Mouse (Mus musculus) midbrain, embryonic 14.5 days (tissue): ENCODE measurements around the gene Atl2. TPM values are rescaled to one million over a fixed set of nuclear protein-coding genes. Genes with fewer than 3 reads are reported as not detected.

ENCODE experiments used
- ATAC-seq: fragments of 200-750 bp; cut with Nextera tagmentation; 2 replicates; pipeline ENCODE4 v1.8.0; 2017; ENCODE audit warnings: moderate number of reproducible peaks, moderate library complexity; ENCODE audit not compliant: low FRiP score, low TSS enrichment
- DNase-seq: peaks from one replicate; pipeline ENCODE4 v3.0.0-alpha.2; 2015
- H3K27ac ChIP-seq: fragments of 300-500 bp; sonication (generic); replicated peaks from 2 replicates; pipeline ENCODE4 v1.5.1; 2014; ENCODE audit warnings: mild to moderate bottlenecking, low read depth, low read length, moderate library complexity
- H3K27me3 ChIP-seq: fragments of 300-500 bp; sonication (generic); 2 replicates; pipeline ENCODE4 v1.6.1; 2014; ENCODE audit warnings: low read length, control low read depth, mixed read lengths; ENCODE audit not compliant: control insufficient read depth, insufficient read depth
- H3K36me3 ChIP-seq: fragments of 300-500 bp; sonication (generic); 2 replicates; pipeline ENCODE4 v1.6.1; 2014; ENCODE audit warnings: low read length, control low read depth; ENCODE audit not compliant: control insufficient read depth, insufficient read depth
- H3K4me1 ChIP-seq: fragments of 300-500 bp; sonication (generic); 2 replicates; pipeline ENCODE4 v1.6.1; 2014; ENCODE audit warnings: mild to moderate bottlenecking, antibody characterized with exemption, low read length, control low read depth; ENCODE audit not compliant: control insufficient read depth, insufficient read depth
- H3K4me2 ChIP-seq: fragments of 300-500 bp; sonication (generic); 2 replicates; pipeline ENCODE4 v1.6.1; 2014; ENCODE audit warnings: mild to moderate bottlenecking, low read length, moderate library complexity
- H3K4me3 ChIP-seq: fragments of 300-500 bp; sonication (generic); replicated peaks from 2 replicates; pipeline ENCODE4 v1.5.1; 2014; ENCODE audit warnings: low read depth, low read length
- H3K9ac ChIP-seq: fragments of 300-500 bp; sonication (generic); replicated peaks from 2 replicates; pipeline ENCODE4 v1.6.1; 2014; ENCODE audit warnings: mild to moderate bottlenecking, low read length, moderate library complexity
- H3K9me3 ChIP-seq: fragments of 300-500 bp; sonication (generic); 2 replicates; pipeline ENCODE4 v1.6.1; 2016; ENCODE audit warnings: low read length, control low read depth, mixed read lengths; ENCODE audit not compliant: control insufficient read depth
- WGBS: fragments of 180-500 bp; shearing (Covaris S2); extraction: QIAGEN DNeasy Blood & Tissue Kit; methylation state at CpG from one replicate; pipeline ENCODE4 v1.1.7; 2014; 5-methylcytosine and 5-hydroxymethylcytosine counted together
- polyA plus RNA-seq: library from polyadenylated mRNA; unstranded; fragments of >200 nt; fragmentation: Nextera tagmentation; extraction: Ambion mirVana; gene quantifications from 2 replicates; pipeline ENCODE4 v1.2.1, GENCODE M21; 2014

Atl2 gene
- polyA plus RNA-seq, 1 experiment from 2014 or later = 37.6 TPM

- H3K9ac ChIP-seq = no peak overlapping the region
- no peaks in the 10 kb centered on the region; the same call in 1 of the 2 replicates for H3K4me1 ChIP-seq
- WGBS = 23% methylated on average over 1 of the region's 1 CpGs
- no peaks in the 10 kb centered on the region for H3K9me3 ChIP-seq
- H3K4me3 ChIP-seq = no peak overlapping the region
- no peaks in the 10 kb centered on the region for H3K27me3 ChIP-seq
- DNase-seq = peak; percentile 50
- no peak overlapping the region for H3K4me2 ChIP-seq
- no peaks in the 10 kb centered on the region for H3K36me3 ChIP-seq
- H3K27ac ChIP-seq = no peak overlapping the region
- no peak for ATAC-seq
Measured at GRCm38 (mm10) chr17:79887926-79888325, 8.0 kb downstream of the Atl2 start.

DNA sequence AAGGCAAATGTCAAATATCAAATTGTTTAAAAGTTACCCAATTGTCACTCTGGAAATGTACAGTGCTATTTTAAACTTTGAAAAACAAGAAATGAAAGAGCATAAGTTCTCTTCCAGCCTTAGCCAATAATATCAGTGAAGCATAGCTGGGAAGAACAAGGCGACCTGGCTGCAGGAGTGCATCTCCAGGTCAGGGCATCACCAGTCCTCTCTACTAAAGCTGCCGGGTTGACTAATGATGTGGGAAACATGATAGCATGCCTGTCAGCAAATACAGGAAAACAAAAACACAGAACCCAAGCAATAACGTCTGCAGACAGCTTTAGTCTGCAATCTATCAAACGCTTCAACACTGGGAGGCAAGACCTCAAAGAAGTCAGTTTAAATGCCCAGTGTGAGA lies 12.7 kb downstream of the Atl2 start:
- H3K4me1 ChIP-seq = no peaks in the 10 kb centered on the region; the same call in 1 of the 2 replicates
- ATAC-seq (no peak), DNase-seq (no peak)
- H3K27ac ChIP-seq = no peak overlapping the region
- WGBS = 74% methylated on average over 4 of the region's 4 CpGs
- H3K9ac ChIP-seq = no peak overlapping the region
- no peaks in the 10 kb centered on the region for H3K36me3 ChIP-seq
- H3K4me2 ChIP-seq = no peak overlapping the region
- H3K9me3 ChIP-seq = no peaks in the 10 kb centered on the region
- no peak overlapping the region for H3K4me3 ChIP-seq
- H3K27me3 ChIP-seq = no peaks in the 10 kb centered on the region

DNA sequence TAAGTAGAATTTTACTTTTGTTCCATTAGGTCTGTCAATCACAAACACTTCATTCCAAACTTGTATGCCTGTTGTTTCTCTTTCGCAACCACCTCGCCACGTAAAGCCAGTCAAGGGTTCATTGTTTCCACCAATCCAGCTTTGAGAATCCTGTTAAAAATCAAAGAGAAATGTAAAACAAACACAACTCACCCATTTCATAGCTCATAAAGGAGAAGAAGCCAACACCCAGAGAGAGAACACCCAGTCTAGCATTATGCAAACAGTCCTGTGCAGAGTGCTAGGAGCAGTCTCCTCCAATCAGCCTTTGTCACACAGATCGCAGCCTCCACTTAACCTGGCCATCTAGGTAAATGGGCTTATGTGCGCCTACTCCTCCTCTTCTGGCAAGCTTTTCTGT lies 30.9 kb downstream of the Atl2 start:
- Histone ChIP-seq H3K27ac (no peak overlapping the region), H3K4me2 (no peak overlapping the region), H3K9ac (no peak overlapping the region), H3K4me1 (no peaks in the 10 kb centered on the region), H3K36me3 (peaks cover 26% of the 10 kb centered on the region), H3K4me3 (no peak overlapping the region), H3K27me3 (no peaks in the 10 kb centered on the region), H3K9me3 (no peaks in the 10 kb centered on the region)
- 81% methylated on average over 5 of the region's 5 CpGs for WGBS
- DNase-seq (no peak), ATAC-seq (no peak)

DNA sequence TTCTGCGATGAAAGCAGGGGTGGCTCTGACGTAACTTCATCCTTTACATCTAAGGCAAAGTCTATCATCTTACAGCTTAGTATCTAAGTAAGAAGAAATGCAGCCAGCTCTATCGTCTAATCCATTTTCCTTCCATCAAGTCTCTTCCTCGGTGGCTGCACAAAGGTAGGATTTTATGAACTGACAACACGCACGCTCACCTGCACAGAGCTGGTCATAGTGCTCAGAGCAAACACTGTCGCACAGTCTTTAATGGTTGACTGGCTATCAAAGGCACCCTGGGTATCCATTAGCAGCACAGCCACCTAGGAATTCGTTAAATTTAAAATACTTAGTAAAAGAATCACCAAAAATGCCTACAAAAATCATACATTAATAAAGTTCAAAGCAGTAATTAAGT lies 31.4 kb downstream of the Atl2 start:
- Histone ChIP-seq H3K9ac (no peak overlapping the region), H3K27ac (no peak overlapping the region), H3K4me3 (no peak overlapping the region), H3K9me3 (no peaks in the 10 kb centered on the region), H3K27me3 (no peaks in the 10 kb centered on the region), H3K4me2 (no peak overlapping the region), H3K4me1 (no peaks in the 10 kb centered on the region), H3K36me3 (peaks cover 32% of the 10 kb centered on the region)
- 55% methylated on average over 8 of the region's 8 CpGs for WGBS
- ATAC-seq (no peak), DNase-seq (no peak)

GRCm38 (mm10) chr17:79862038-79862437 lies 33.9 kb downstream of the Atl2 start:
- no peak overlapping the region for H3K4me2 ChIP-seq
- H3K9ac ChIP-seq = no peak overlapping the region
- 88% methylated on average over 1 of the region's 1 CpGs for WGBS
- H3K9me3 ChIP-seq = no peaks in the 10 kb centered on the region
- H3K27me3 ChIP-seq = no peaks in the 10 kb centered on the region
- peaks cover 46% of the 10 kb centered on the region for H3K36me3 ChIP-seq
- H3K27ac ChIP-seq = no peak overlapping the region
- ATAC-seq (no peak), DNase-seq (peak; percentile 76)
- no peak overlapping the region for H3K4me3 ChIP-seq
- H3K4me1 ChIP-seq = no peaks in the 10 kb centered on the region

GRCm38 (mm10) chr17:79855533-79855932 lies 40.4 kb downstream of the Atl2 start:
- Histone ChIP-seq H3K9ac (no peak overlapping the region), H3K4me3 (no peak overlapping the region), H3K27me3 (no peaks in the 10 kb centered on the region), H3K36me3 (peaks cover 75% of the 10 kb centered on the region), H3K27ac (no peak overlapping the region), H3K9me3 (no peaks in the 10 kb centered on the region), H3K4me1 (no peaks in the 10 kb centered on the region), H3K4me2 (no peak overlapping the region)
- 93% methylated on average over 8 of the region's 8 CpGs for WGBS
- DNase-seq (no peak), ATAC-seq (no peak)

- ATAC-seq (no peak), DNase-seq (no peak)
- Histone ChIP-seq H3K4me1 (no peaks in the 10 kb centered on the region), H3K36me3 (peaks cover 47% of the 10 kb centered on the region), H3K4me3 (no peak overlapping the region), H3K9ac (no peak overlapping the region), H3K27ac (no peak overlapping the region), H3K4me2 (no peak overlapping the region), H3K27me3 (no peaks in the 10 kb centered on the region), H3K9me3 (peaks cover 3% of the 10 kb centered on the region; the same call in 1 of the 2 replicates)
- WGBS = 96% methylated on average over 5 of the region's 5 CpGs
Measured at GRCm38 (mm10) chr17:79848385-79848784, 47.5 kb downstream of the Atl2 start.

DNA sequence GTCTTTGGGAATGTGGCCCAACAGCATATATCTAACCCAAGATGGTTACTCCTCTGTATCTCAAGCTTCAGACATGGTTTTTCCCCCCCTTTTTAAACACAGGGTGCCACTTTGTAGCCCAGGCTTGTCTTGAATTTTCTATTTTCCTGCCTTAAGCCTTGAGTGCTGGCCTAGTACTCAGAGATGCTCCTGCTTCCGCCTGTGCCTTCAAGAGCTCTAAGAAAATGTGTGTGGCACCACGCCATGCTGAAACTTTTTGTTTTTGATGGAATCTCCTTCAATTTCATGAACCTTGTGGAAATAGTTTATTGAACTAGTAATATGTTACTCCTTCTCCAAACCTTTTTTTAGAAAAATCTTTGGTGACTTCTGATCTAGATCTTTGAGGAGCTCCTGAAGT lies 49.7 kb downstream of the Atl2 start:
- Histone ChIP-seq H3K9me3 (peaks cover 3% of the 10 kb centered on the region; the same call in 1 of the 2 replicates), H3K27me3 (no peaks in the 10 kb centered on the region), H3K4me3 (no peak overlapping the region), H3K4me2 (no peak overlapping the region), H3K27ac (no peak overlapping the region), H3K36me3 (peaks cover 28% of the 10 kb centered on the region), H3K4me1 (no peaks in the 10 kb centered on the region), H3K9ac (no peak overlapping the region)
- no peak for ATAC-seq
- no peak for DNase-seq
- 87% methylated on average over 2 of the region's 2 CpGs for WGBS

DNA sequence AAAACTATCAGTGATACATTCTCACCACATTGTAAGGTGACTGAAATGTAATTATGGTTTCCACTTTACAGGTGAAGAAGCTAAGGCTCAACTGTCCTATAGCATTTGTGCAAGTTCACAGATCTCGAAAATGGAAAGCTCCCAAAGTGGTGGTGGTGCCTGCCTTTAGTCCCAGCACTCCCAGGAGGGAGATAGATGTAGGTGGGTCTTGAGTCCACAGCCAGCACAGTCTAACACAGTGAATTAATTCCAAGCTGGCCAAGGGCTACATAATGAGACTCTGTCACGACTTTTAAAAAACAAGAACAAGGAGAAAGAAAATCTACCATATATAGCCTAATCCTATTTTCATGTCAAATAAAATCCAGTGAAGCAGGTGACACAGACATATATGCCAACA lies 50.2 kb downstream of the Atl2 start:
- Histone ChIP-seq H3K4me1 (no peaks in the 10 kb centered on the region), H3K9ac (no peak overlapping the region), H3K36me3 (peaks cover 26% of the 10 kb centered on the region), H3K27ac (no peak overlapping the region), H3K9me3 (peaks cover 3% of the 10 kb centered on the region; the same call in 1 of the 2 replicates), H3K4me3 (no peak overlapping the region), H3K27me3 (no peaks in the 10 kb centered on the region), H3K4me2 (no peak overlapping the region)
- ATAC-seq (no peak), DNase-seq (no peak)
- 71% methylated on average over 2 of the region's 2 CpGs for WGBS
